Mouse (Mus musculus) olfactory bulb, adult 2 months (tissue): Measurements from ENCODE around the gene Vnn3.

ENCODE experiments used
- CTCF ChIP-seq: fragments of 200-500 bp; IDR thresholded peaks from 2 replicates; pipeline ENCODE4 v1.5.1; 2012; ENCODE audit warnings: low read depth, mild to moderate bottlenecking, low read length, moderate library complexity; ENCODE audit not compliant: insufficient read depth
- POLR2A ChIP-seq: fragments of 200-500 bp; IDR thresholded peaks from 2 replicates; pipeline ENCODE4 v1.6.1; 2012; ENCODE audit warnings: mild to moderate bottlenecking, low read depth, low read length, moderate library complexity; ENCODE audit not compliant: insufficient read depth

DNA sequence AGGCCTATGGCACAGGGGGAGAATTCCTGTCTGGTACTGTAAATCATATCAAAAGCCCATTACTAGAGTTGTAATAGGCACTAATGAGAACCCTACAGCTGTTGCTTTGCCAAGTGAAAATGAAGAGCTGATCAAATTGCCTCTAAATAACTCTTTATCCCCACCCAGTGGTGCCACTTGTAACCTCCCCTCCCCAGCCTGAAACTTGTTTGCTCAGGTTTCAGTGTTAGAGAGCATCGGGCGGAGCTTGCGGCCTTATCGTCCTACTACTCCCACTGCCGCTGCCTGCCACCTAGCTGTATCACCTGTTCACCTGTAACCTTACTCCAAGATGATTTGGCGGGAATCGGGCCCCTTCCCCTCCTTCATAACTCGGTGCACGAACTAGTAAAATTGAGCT lies 11.9 kb upstream of the Vnn3 start:
- no peak for TF ChIP-seq CTCF
- no peak for TF ChIP-seq POLR2A
